Mouse (Mus musculus): ENCODE measurements at regions not wholly inside any gene's neighbourhood (a gene's known extent, or its start where the extent isn't known, plus 50 kb on each side); places are given as distances from the start of the nearest gene placed in this dataset.
A peak's percentile ranks its signal among the peaks of the same experiment; 100 is the strongest.

GRCm38 (mm10) chr15:6934564-6934980 is 59.8 kb upstream of the Osmr start:
- no peak for DNase-seq (ENCODE audit: low spot score)
- Histone ChIP-seq H3K4me2 (replicated peaks; ENCODE audit: low read depth) (no peak overlapping the region), H3K4me1 (replicated peaks; ENCODE audit: control insufficient read depth, insufficient read depth) (no peaks in the 10 kb centered on the region), H3K27me3 (ENCODE audit: control insufficient read depth, insufficient read depth, low read length) (no peaks in the 10 kb centered on the region), H3K27ac (replicated peaks) (no peak overlapping the region), H3K4me3 (ENCODE audit: low read depth, low read length) (no peak overlapping the region), H3K36me3 (ENCODE audit: control insufficient read depth, insufficient read depth, low read length) (no peaks in the 10 kb centered on the region), H3K9ac (ENCODE audit: low read length) (no peak overlapping the region), H3K9me3 (ENCODE audit: control insufficient read depth, low read length) (no peaks in the 10 kb centered on the region)
- no peak for TF ChIP-seq EP300 (optimal IDR thresholded peaks at IDR 0.05)
- TF ChIP-seq CTCF (IDR thresholded peaks at IDR 0.05; ENCODE audit: low read depth): peak; percentile 57
- ATAC-seq (ENCODE audit: low FRiP score, low TSS enrichment): no peak; the same call in 1 of the 2 replicates
- WGBS: 50% methylated on average over 4 of the region's 4 CpGs

- TF ChIP-seq EP300 (optimal IDR thresholded peaks at IDR 0.05) (no peak), CTCF (IDR thresholded peaks at IDR 0.05; ENCODE audit: low read depth) (no peak)
- no peak for ATAC-seq (ENCODE audit: low FRiP score, low TSS enrichment)
These were observed 66.7 kb upstream of the Osmr start for GRCm38 (mm10) chr15:6941491-6941890.

GRCm38 (mm10) chr15:6949236-6949635 is 74.5 kb upstream of the Osmr start:
- DNase-seq (ENCODE audit: low spot score) (no peak), ATAC-seq (ENCODE audit: low FRiP score, low TSS enrichment) (no peak)
- Histone ChIP-seq H3K36me3 (ENCODE audit: control insufficient read depth, insufficient read depth, low read length) (no peaks in the 10 kb centered on the region), H3K27me3 (ENCODE audit: control insufficient read depth, insufficient read depth, low read length) (no peaks in the 10 kb centered on the region), H3K27ac (replicated peaks) (no peak overlapping the region), H3K4me1 (replicated peaks; ENCODE audit: control insufficient read depth, insufficient read depth) (peaks cover 3% of the 10 kb centered on the region; the same call in 1 of the 2 replicates), H3K4me3 (ENCODE audit: low read depth, low read length) (no peak overlapping the region), H3K4me2 (replicated peaks; ENCODE audit: low read depth) (no peak overlapping the region), H3K9ac (ENCODE audit: low read length) (no peak overlapping the region), H3K9me3 (ENCODE audit: control insufficient read depth, low read length) (no peaks in the 10 kb centered on the region)
- TF ChIP-seq CTCF (IDR thresholded peaks at IDR 0.05; ENCODE audit: low read depth) (no peak), EP300 (optimal IDR thresholded peaks at IDR 0.05) (no peak)
- WGBS: 70% methylated on average over 5 of the region's 5 CpGs

More at GRCm38 (mm10) chr15:6941491-6941890, 66.7 kb upstream of the Osmr start:
- Histone ChIP-seq H3K4me2 (replicated peaks; ENCODE audit: low read depth) (no peak overlapping the region), H3K4me3 (ENCODE audit: low read depth, low read length) (no peak overlapping the region), H3K9ac (ENCODE audit: low read length) (no peak overlapping the region), H3K36me3 (ENCODE audit: control insufficient read depth, insufficient read depth, low read length) (no peaks in the 10 kb centered on the region), H3K4me1 (replicated peaks; ENCODE audit: control insufficient read depth, insufficient read depth) (no peaks in the 10 kb centered on the region), H3K9me3 (ENCODE audit: control insufficient read depth, low read length) (no peaks in the 10 kb centered on the region), H3K27me3 (ENCODE audit: control insufficient read depth, insufficient read depth, low read length) (no peaks in the 10 kb centered on the region), H3K27ac (replicated peaks) (no peak overlapping the region)
- WGBS: 53% methylated on average over 4 of the region's 4 CpGs
- DNase-seq (ENCODE audit: low spot score): no peak

GRCm38 (mm10) chr15:6949686-6950085 is 74.9 kb upstream of the Osmr start:
- H3K9ac ChIP-seq (ENCODE audit: low read length): no peak overlapping the region

GRCm38 (mm10) chr15:6950503-6950902 is 75.7 kb upstream of the Osmr start:
- Histone ChIP-seq H3K9me3 (ENCODE audit: control insufficient read depth, low read length) (no peaks in the 10 kb centered on the region), H3K4me3 (ENCODE audit: low read depth, low read length) (no peak overlapping the region), H3K4me2 (replicated peaks; ENCODE audit: low read depth) (no peak overlapping the region), H3K27me3 (ENCODE audit: control insufficient read depth, insufficient read depth, low read length) (no peaks in the 10 kb centered on the region), H3K9ac (ENCODE audit: low read length) (no peak overlapping the region), H3K36me3 (ENCODE audit: control insufficient read depth, insufficient read depth, low read length) (no peaks in the 10 kb centered on the region), H3K27ac (replicated peaks) (no peak overlapping the region), H3K4me1 (replicated peaks; ENCODE audit: control insufficient read depth, insufficient read depth) (peaks cover 3% of the 10 kb centered on the region; the same call in 1 of the 2 replicates)
- DNase-seq (ENCODE audit: low spot score) (no peak), ATAC-seq (ENCODE audit: low FRiP score, low TSS enrichment) (no peak)
- WGBS: 86% methylated on average over 8 of the region's 8 CpGs
- TF ChIP-seq EP300 (optimal IDR thresholded peaks at IDR 0.05) (no peak), CTCF (IDR thresholded peaks at IDR 0.05; ENCODE audit: low read depth) (no peak)

More at GRCm38 (mm10) chr15:6949686-6950085, 74.9 kb upstream of the Osmr start:
- TF ChIP-seq CTCF (IDR thresholded peaks at IDR 0.05; ENCODE audit: low read depth): no peak
- TF ChIP-seq EP300 (optimal IDR thresholded peaks at IDR 0.05): no peak
- Histone ChIP-seq H3K27me3 (ENCODE audit: control insufficient read depth, insufficient read depth, low read length) (no peaks in the 10 kb centered on the region), H3K27ac (replicated peaks) (no peak overlapping the region), H3K9me3 (ENCODE audit: control insufficient read depth, low read length) (no peaks in the 10 kb centered on the region), H3K4me2 (replicated peaks; ENCODE audit: low read depth) (no peak overlapping the region), H3K4me1 (replicated peaks; ENCODE audit: control insufficient read depth, insufficient read depth) (peaks cover 3% of the 10 kb centered on the region; the same call in 1 of the 2 replicates), H3K4me3 (ENCODE audit: low read depth, low read length) (no peak overlapping the region), H3K36me3 (ENCODE audit: control insufficient read depth, insufficient read depth, low read length) (no peaks in the 10 kb centered on the region)
- WGBS: 91% methylated on average over 1 of the region's 1 CpGs
- no peak for ATAC-seq (ENCODE audit: low FRiP score, low TSS enrichment)
- no peak for DNase-seq (ENCODE audit: low spot score)

- Histone ChIP-seq H3K27ac (replicated peaks) (no peak overlapping the region), H3K9ac (ENCODE audit: low read length) (no peak overlapping the region), H3K4me2 (replicated peaks; ENCODE audit: low read depth) (no peak overlapping the region), H3K36me3 (ENCODE audit: control insufficient read depth, insufficient read depth, low read length) (no peaks in the 10 kb centered on the region), H3K4me1 (replicated peaks; ENCODE audit: control insufficient read depth, insufficient read depth) (peaks cover 3% of the 10 kb centered on the region; the same call in 1 of the 2 replicates), H3K27me3 (ENCODE audit: control insufficient read depth, insufficient read depth, low read length) (no peaks in the 10 kb centered on the region), H3K9me3 (ENCODE audit: control insufficient read depth, low read length) (no peaks in the 10 kb centered on the region), H3K4me3 (ENCODE audit: low read depth, low read length) (no peak overlapping the region)
- 35% methylated on average over 7 of the region's 7 CpGs for WGBS
- ATAC-seq (ENCODE audit: low FRiP score, low TSS enrichment): no peak
- TF ChIP-seq EP300 (optimal IDR thresholded peaks at IDR 0.05): no peak
- no peak for TF ChIP-seq CTCF (IDR thresholded peaks at IDR 0.05; ENCODE audit: low read depth)
- DNase-seq (ENCODE audit: low spot score): no peak
These were observed 78.8 kb upstream of the Osmr start for GRCm38 (mm10) chr15:6953556-6953955.
